Mouse (Mus musculus): ENCODE data around the gene Ano7. TPM values are rescaled to one million over a fixed set of nuclear protein-coding genes. Genes with fewer than 3 reads are reported as not detected.

Gene Ano7
- total and polyA plus RNA-seq, 2 experiments from 2014 or later: 0.11 TPM; not detected in 1

DNA sequence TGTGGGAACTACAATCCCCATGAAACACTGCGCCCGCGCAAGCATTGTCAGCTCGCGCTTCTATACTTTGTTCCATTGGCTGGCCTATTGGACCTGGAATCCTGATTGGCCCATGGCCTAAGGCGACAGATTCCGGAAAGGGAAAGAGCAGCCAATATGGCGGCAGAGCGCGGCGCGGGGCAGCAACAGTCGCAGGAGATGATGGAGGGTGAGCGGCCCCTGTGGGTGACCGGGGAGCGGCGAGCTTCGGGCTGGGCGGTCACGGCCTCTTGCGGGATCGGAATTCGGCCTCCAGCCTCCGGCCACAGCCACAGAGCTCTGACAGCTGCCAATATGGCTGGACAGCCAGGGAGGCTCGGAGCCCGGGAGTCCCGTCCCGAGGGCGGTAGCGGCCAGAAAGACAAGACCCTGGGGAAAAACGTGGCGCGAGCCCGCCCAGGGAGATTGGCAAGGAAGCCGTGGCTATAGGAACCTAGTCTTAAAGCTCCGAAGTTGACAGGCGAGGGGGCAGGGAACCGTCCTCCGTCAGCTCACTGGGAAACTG lies 30.2 kb upstream of the Ano7 start:
- Histone ChIP-seq H3K36me3 (replicated peaks; ENCODE audit: control insufficient read depth, insufficient read depth, low read length) (peaks cover 12% of the 10 kb centered on the region), H3K9me3 (replicated peaks; ENCODE audit: control insufficient read depth, low read length) (no peaks in the 10 kb centered on the region), H3K4me2 (ENCODE audit: low read depth, low read length) (peak overlapping the region; percentile 88), H3K4me1 (ENCODE audit: control insufficient read depth, insufficient read depth) (peaks cover 11% of the 10 kb centered on the region; the same call in 1 of the 2 replicates), H3K27ac (ENCODE audit: low read depth) (peak overlapping the region; percentile 71), H3K9ac (replicated peaks; ENCODE audit: low read depth, low read length) (peak overlapping the region; percentile 83), H3K27me3 (ENCODE audit: control insufficient read depth, insufficient read depth, low read length) (no peaks in the 10 kb centered on the region), H3K4me3 (ENCODE audit: low read depth, low read length) (peak overlapping the region; percentile 94)
- ATAC-seq (ENCODE audit: insufficient read depth, low read depth) (peak; percentile 97), DNase-seq (ENCODE audit: low spot score) (peak; percentile 96)
- WGBS: under 1% methylated on average over 39 of the region's 39 CpGs
- TF ChIP-seq EP300 (IDR thresholded peaks at IDR 0.05; ENCODE audit: low read depth): no peak
- peak; percentile 37 for TF ChIP-seq CTCF (IDR thresholded peaks at IDR 0.05; ENCODE audit: low read depth)

DNA sequence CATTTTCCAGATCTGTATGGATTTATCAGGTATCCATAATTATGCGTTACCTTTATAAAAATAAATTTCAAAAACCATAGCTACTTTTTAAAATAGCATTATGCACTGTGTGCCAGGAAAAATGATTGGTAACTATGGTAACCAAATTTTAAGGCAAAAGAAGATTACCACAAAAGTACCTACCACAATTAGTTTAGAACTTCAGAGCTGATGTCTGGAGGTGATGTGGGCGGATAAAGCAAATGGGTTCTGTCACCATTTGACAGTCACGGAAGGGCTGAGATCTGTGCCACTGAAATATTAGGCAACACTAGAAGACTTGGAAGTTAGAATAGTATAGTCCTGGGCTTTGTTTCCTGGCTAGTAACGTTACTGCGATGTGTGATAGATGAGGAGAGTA lies 26.6 kb upstream of the Ano7 start:
- 90% methylated on average over 5 of the region's 5 CpGs for WGBS
- Histone ChIP-seq H3K4me1 (ENCODE audit: control insufficient read depth, insufficient read depth) (peaks cover 11% of the 10 kb centered on the region; the same call in 1 of the 2 replicates), H3K4me3 (ENCODE audit: low read depth, low read length) (no peak overlapping the region), H3K27me3 (ENCODE audit: control insufficient read depth, insufficient read depth, low read length) (no peaks in the 10 kb centered on the region), H3K4me2 (ENCODE audit: low read depth, low read length) (no peak overlapping the region), H3K9me3 (replicated peaks; ENCODE audit: control insufficient read depth, low read length) (no peaks in the 10 kb centered on the region), H3K9ac (replicated peaks; ENCODE audit: low read depth, low read length) (no peak overlapping the region), H3K27ac (ENCODE audit: low read depth) (no peak overlapping the region), H3K36me3 (replicated peaks; ENCODE audit: control insufficient read depth, insufficient read depth, low read length) (peaks cover 38% of the 10 kb centered on the region)
- DNase-seq (ENCODE audit: low spot score) (no peak), ATAC-seq (ENCODE audit: insufficient read depth, low read depth) (no peak)
- TF ChIP-seq EP300 (IDR thresholded peaks at IDR 0.05; ENCODE audit: low read depth) (no peak), CTCF (IDR thresholded peaks at IDR 0.05; ENCODE audit: low read depth) (no peak)

DNA sequence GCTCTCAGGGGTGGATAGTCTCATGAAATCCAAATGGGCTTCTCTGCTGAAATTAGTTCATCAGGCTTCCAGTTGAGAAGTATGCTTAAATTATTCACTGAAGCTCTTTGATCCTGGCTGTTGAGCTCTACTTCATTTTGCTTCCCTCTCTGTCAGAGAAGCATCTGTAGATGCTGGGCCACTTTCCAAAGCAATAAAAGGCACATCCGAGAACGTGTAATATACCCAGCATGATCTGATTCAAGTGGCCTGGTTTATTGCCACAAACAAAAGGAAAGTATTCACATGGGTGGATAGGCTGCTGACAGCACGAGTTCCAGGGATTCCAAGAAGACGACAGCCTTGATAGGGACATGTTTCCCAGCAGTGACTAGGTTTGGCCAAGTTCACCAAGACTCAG lies 24.0 kb upstream of the Ano7 start:
- H3K36me3 ChIP-seq (replicated peaks; ENCODE audit: control insufficient read depth, insufficient read depth, low read length): peaks cover 62% of the 10 kb centered on the region
- WGBS: 41% methylated on average over 4 of the region's 4 CpGs
- H3K27ac ChIP-seq (ENCODE audit: low read depth): no peak overlapping the region
- no peaks in the 10 kb centered on the region for H3K27me3 ChIP-seq (ENCODE audit: control insufficient read depth, insufficient read depth, low read length)
- no peaks in the 10 kb centered on the region for H3K4me1 ChIP-seq (ENCODE audit: control insufficient read depth, insufficient read depth)
- ATAC-seq (ENCODE audit: insufficient read depth, low read depth) (no peak), DNase-seq (ENCODE audit: low spot score) (no peak)
- no peak overlapping the region for H3K4me2 ChIP-seq (ENCODE audit: low read depth, low read length)
- H3K4me3 ChIP-seq (ENCODE audit: low read depth, low read length): no peak overlapping the region
- H3K9ac ChIP-seq (replicated peaks; ENCODE audit: low read depth, low read length): no peak overlapping the region
- H3K9me3 ChIP-seq (replicated peaks; ENCODE audit: control insufficient read depth, low read length): no peaks in the 10 kb centered on the region
- TF ChIP-seq CTCF (IDR thresholded peaks at IDR 0.05; ENCODE audit: low read depth) (no peak), EP300 (IDR thresholded peaks at IDR 0.05; ENCODE audit: low read depth) (no peak)

DNA sequence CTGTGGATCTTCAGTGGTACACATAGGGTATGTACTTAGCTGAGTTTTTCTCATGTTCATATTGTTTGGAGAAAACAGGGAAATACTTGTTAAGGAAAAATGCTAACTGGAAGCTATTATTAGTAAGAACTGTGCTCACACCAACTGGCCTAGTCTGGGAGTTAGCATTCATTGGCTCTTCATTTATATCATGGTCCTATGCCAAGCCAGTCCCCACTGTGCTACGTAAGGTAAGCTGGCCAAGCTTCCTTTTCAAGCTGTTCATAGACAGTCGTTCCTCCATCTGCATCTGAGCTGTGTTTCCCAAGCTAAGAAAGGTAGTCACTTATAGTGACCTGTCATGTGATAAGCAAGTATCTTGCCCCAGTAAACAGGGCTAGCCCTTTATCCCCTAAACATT lies 21.0 kb upstream of the Ano7 start:
- ATAC-seq (ENCODE audit: insufficient read depth, low read depth) (no peak), DNase-seq (ENCODE audit: low spot score) (no peak)
- Histone ChIP-seq H3K36me3 (replicated peaks; ENCODE audit: control insufficient read depth, insufficient read depth, low read length) (peaks cover 71% of the 10 kb centered on the region), H3K9ac (replicated peaks; ENCODE audit: low read depth, low read length) (no peak overlapping the region), H3K27me3 (ENCODE audit: control insufficient read depth, insufficient read depth, low read length) (no peaks in the 10 kb centered on the region), H3K9me3 (replicated peaks; ENCODE audit: control insufficient read depth, low read length) (no peaks in the 10 kb centered on the region), H3K27ac (ENCODE audit: low read depth) (no peak overlapping the region), H3K4me3 (ENCODE audit: low read depth, low read length) (no peak overlapping the region), H3K4me2 (ENCODE audit: low read depth, low read length) (no peak overlapping the region), H3K4me1 (ENCODE audit: control insufficient read depth, insufficient read depth) (no peaks in the 10 kb centered on the region)
- TF ChIP-seq CTCF (IDR thresholded peaks at IDR 0.05; ENCODE audit: low read depth) (no peak), EP300 (IDR thresholded peaks at IDR 0.05; ENCODE audit: low read depth) (no peak)
- WGBS: 72% methylated on average over 2 of the region's 2 CpGs

DNA sequence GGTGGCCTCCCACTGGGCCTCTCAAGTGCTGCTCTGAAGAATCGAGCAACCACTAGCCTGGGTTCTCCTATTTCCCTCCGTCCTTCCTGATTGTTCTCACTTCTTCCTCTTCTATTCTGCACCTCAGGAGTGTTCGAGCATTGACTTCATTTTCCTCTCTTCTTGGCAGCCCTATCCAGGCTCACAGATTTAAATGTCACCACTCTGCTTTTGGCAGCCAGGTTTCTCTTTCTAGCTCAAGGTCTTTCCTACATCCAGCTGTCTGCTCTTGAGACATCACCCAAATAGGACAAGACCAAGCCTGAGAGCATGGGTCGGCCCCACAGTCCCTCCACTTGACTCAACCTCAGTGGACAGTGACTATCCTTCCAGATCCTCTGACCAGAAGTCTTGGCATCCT lies 11.1 kb upstream of the Ano7 start:
- no peaks in the 10 kb centered on the region for H3K9me3 ChIP-seq (replicated peaks; ENCODE audit: control insufficient read depth, low read length)
- no peaks in the 10 kb centered on the region for H3K4me1 ChIP-seq (ENCODE audit: control insufficient read depth, insufficient read depth)
- H3K27me3 ChIP-seq (ENCODE audit: control insufficient read depth, insufficient read depth, low read length): no peaks in the 10 kb centered on the region
- H3K9ac ChIP-seq (replicated peaks; ENCODE audit: low read depth, low read length): no peak overlapping the region
- peaks cover 79% of the 10 kb centered on the region for H3K36me3 ChIP-seq (replicated peaks; ENCODE audit: control insufficient read depth, insufficient read depth, low read length)
- 75% methylated on average over 4 of the region's 4 CpGs for WGBS
- no peak for ATAC-seq (ENCODE audit: insufficient read depth, low read depth)
- TF ChIP-seq CTCF (IDR thresholded peaks at IDR 0.05; ENCODE audit: low read depth): no peak
- TF ChIP-seq EP300 (IDR thresholded peaks at IDR 0.05; ENCODE audit: low read depth): no peak
- no peak overlapping the region for H3K27ac ChIP-seq (ENCODE audit: low read depth)
- H3K4me2 ChIP-seq (ENCODE audit: low read depth, low read length): no peak overlapping the region
- no peak overlapping the region for H3K4me3 ChIP-seq (ENCODE audit: low read depth, low read length)
- no peak for DNase-seq (ENCODE audit: low spot score)

DNA sequence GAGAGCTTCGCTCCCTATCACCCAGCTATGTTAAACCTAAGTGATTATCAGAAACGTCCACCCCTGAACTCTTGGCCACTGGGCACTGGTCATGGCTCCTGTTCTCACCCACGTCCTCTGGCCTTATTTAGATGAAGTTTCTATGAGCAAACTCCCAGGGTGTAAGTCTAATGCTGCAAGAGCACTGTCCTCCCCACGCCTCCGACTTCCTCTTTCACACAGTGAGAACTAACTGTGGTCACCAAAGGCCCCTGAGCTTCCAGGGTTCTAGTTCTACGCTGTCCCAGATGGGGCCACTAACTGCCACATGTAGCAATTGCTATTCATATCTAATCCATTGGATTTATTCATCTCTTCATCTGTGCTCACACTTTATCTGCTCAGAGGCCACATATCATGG lies 8.1 kb upstream of the Ano7 start:
- WGBS: 90% methylated on average over 6 of the region's 6 CpGs
- no peak overlapping the region for H3K27ac ChIP-seq (ENCODE audit: low read depth)
- DNase-seq (ENCODE audit: low spot score) (no peak), ATAC-seq (ENCODE audit: insufficient read depth, low read depth) (no peak)
- H3K27me3 ChIP-seq (ENCODE audit: control insufficient read depth, insufficient read depth, low read length): no peaks in the 10 kb centered on the region
- no peaks in the 10 kb centered on the region for H3K9me3 ChIP-seq (replicated peaks; ENCODE audit: control insufficient read depth, low read length)
- H3K4me2 ChIP-seq (ENCODE audit: low read depth, low read length): no peak overlapping the region
- peaks cover 56% of the 10 kb centered on the region for H3K36me3 ChIP-seq (replicated peaks; ENCODE audit: control insufficient read depth, insufficient read depth, low read length)
- no peak overlapping the region for H3K9ac ChIP-seq (replicated peaks; ENCODE audit: low read depth, low read length)
- no peak overlapping the region for H3K4me3 ChIP-seq (ENCODE audit: low read depth, low read length)
- no peaks in the 10 kb centered on the region for H3K4me1 ChIP-seq (ENCODE audit: control insufficient read depth, insufficient read depth)
- no peak for TF ChIP-seq CTCF (IDR thresholded peaks at IDR 0.05; ENCODE audit: low read depth)
- no peak for TF ChIP-seq EP300 (IDR thresholded peaks at IDR 0.05; ENCODE audit: low read depth)

All from heart, postnatal 0 days (tissue).